Mouse (Mus musculus) right cerebral cortex, adult 18-20 months (tissue): ENCODE measurements around the gene Kel.

Source experiments
- DNase-seq: peaks from one replicate; pipeline ENCODE4 v3.0.0; 2022; ENCODE audit warnings: mixed read lengths

Gene Kel

GRCm38 (mm10) chr6:41643227-41643626 is 60.9 kb downstream of the Kel start:
- no peak for DNase-seq

- no peak for DNase-seq
These were observed 61.4 kb downstream of the Kel start for GRCm38 (mm10) chr6:41642765-41643164.

- no peak for DNase-seq
These were observed 62.8 kb downstream of the Kel start for GRCm38 (mm10) chr6:41641173-41641866.

- no peak for DNase-seq
These were observed 63.7 kb downstream of the Kel start for GRCm38 (mm10) chr6:41640449-41640848.

GRCm38 (mm10) chr6:41637927-41638506 is 66.1 kb downstream of the Kel start:
- DNase-seq: no peak

- DNase-seq: no peak
These were observed 66.7 kb downstream of the Kel start for GRCm38 (mm10) chr6:41637393-41637792.
